Mouse (Mus musculus) adrenal gland, adult 8-10 months (tissue): Measurements from ENCODE around the gene Ccdc158. TPM values are rescaled to one million over a fixed set of nuclear protein-coding genes. Genes with fewer than 3 reads are reported as not detected.

Experiments used
- DNase-seq: peaks from one replicate; pipeline ENCODE4 v3.0.0; 2022
- total RNA-seq, 4 experiments: library from RNA; stranded (reverse); gene quantifications; 2 replicates each; pipeline ENCODE4 v1.2.4; 2022

Gene Ccdc158
- under 1 TPM; 0.26 to 0.71 (median 0.55) TPM for total RNA-seq

- DNase-seq: peak; percentile 63
These were observed at the start of gene Ccdc158 for GRCm38 (mm10) chr5:92674859-92675573. TSS of gene Ccdc158 (minus strand) at chr5:92675271.

DNA sequence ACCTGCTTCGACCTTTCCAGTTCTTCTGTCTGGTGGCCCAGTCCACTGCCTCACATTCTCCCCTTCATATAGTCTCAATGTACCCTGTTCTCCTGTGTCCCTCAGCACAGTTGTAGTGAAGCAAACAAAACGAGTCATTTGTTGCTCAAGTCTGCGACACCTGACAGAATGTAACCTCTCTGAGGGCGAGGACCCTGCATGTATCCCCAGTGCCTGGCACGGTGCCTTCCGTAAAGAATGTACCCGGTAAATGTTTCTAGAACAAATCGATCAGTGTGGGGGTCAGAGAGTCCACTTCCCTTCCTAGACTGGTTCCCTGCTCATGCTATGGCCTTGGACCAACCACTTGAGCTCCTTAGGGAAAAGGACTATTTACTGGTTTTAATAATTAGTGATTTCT is 46.5 kb upstream of the Ccdc158 start:
- no peak for DNase-seq

DNA sequence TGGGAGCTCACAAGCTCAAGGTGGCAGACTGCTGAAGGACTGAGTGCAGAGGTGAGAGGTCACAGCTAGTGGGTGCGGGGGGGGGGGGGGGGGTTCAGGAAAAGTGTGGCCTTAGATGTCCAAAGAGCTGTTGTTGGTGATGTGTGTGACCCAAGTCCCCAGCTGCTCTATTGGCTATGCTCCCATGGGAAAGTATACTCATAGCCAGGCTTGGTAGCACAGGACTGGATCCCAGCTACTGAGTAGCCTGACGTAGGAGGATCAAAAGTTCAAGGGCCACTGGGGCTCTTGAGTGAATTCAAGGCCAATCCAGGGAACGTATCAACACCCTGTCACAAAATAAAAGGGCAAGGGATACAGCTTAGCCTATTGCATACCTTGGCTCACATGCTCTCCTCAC is 43.8 kb upstream of the Ccdc158 start:
- no peak for DNase-seq

- no peak for DNase-seq
These were observed 42.7 kb upstream of the Ccdc158 start for GRCm38 (mm10) chr5:92717666-92718360.

GRCm38 (mm10) chr5:92715890-92716289 is 40.8 kb upstream of the Ccdc158 start:
- no peak for DNase-seq

DNA sequence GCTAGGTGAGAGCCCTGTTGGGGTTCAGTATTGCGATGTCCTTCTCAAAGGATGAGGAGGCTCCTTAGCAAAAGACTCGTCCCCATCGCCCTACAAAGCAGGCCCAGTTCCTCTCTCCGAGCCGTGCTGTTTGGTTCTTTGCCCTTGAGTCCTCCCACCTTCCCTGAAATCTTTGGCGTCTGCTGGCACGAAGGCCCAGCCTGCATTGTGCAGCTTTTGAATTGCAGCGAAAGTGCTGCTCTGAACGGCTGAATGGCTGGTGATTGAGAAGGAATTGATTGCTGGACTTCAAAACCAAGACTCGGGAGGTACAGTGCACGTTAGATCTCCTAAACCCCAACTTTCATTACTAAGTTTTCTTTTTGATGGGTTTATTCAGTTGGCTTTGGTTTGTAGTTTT is 40.2 kb upstream of the Ccdc158 start:
- no peak for DNase-seq

DNA sequence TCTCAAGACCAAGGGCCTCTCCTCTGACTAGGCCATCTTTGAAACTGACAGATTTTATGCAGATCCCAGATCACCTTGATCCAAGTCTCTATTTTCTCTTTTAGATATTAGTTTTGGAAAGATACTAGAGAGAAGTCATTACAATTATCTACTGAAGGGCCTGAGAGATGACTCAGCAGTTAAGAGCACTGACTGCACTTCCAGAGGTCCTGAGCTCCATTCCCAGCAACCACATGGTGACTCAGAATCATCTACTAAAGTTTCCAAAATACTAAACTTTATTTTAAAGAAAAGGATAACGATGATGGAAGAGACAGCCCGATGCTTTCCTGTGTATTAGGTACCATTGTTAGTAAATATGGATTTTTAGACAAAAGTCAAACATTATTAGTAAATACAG is 39.8 kb upstream of the Ccdc158 start:
- no peak for DNase-seq

DNA sequence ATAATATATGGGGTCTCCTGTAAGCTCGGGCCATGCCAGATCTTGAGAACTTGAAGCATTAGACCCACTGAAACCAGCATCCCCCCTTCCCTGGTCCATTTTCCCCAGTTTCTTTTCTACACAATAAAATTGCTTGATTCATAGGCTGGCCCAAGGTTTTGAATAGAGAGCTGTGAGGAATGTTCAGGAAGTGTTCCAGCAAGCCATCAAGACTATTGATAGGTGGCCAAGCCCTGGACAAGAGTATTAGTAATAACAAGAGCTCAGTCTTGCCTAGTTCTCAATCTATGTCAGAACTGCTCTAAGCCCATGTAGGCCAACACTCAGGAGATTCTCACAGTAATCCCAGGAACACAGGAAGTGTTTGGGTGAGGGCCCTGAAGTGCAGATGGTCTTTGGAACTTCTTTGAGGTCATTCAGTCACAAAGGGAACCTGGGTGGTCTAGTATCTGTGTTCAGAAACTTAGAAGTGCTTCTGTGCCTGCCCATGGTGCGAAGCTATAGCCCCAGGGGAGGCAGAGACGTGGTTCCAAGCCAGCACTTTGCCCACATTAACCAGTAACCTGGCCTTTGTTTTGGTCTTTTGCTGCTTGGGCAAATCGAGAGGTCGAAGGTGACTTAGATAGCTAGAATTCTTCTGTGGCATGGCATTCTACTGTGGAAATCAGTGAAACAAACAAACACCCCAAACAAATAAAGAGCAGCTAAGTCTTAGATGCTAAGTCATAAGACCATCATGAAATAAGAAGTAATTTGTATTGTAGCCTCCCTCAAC is 37.7 kb upstream of the Ccdc158 start:
- DNase-seq: no peak

- DNase-seq: no peak
These were observed 36.7 kb upstream of the Ccdc158 start for GRCm38 (mm10) chr5:92711666-92712290.

DNA sequence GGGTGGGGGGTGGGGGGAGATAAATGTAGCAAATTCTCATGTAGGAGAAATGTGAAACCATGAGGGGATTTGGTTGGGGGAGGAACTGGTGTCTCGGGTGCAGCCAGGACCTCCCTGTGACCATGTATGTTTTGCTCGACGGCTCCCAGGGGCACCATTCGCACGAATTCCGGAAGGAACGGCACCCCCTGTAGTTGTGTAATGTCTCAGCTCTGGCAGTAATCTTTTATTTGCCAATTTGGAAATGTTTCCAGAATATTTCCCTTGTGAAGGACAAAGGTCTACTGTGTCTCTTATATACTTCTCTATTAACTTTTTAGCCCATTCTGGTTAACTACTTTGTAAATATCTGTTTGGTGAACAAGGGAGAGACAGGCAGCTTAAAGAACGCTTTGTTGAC is 35.7 kb upstream of the Ccdc158 start:
- DNase-seq: no peak

DNA sequence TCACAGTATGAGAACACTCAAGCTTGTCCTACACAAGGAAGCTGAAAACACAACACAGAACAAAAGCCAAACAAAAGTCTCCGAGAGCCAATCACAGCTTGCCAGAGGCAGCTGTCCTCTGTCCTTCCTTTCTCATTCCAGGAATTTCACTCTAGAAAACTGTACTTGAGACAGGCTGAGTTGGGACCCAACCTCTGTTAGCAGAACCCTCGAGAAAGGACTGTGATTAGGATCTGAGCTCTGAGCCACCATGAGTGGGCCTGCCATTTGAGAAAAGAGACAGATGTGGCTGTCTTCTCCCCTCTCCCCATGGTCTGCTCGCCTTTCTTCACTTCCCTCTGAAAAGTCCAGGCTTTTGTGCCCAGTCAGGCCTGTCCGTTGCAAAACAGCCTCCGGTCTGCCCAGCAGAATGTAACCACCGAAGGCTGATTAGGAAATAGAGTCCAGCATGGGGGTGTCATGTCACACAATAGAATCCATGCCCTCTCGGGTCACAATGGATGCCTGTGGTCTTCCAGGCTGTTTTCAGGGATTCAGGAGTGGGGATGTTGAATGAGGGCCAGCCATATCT is 32.9 kb upstream of the Ccdc158 start:
- no peak for DNase-seq

DNA sequence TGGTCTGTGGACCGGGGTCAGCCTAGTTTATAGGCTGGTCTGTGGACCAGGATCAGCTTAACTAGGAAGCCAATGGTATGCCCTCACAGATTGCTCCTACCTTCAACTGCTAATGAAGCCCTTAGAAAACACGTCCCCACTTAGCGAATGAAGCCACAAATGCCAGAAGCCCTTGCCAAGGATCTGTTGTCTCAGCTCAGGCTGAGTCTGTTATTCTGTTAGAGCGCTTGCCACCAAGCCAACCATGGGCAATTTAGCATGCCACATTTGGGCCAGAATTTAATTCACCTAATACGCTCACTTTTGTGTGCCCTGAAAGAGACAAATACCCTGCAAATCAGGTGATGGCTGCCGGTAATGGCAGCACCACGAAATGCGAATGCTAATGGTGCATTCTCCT is 28.6 kb upstream of the Ccdc158 start:
- no peak for DNase-seq

DNA sequence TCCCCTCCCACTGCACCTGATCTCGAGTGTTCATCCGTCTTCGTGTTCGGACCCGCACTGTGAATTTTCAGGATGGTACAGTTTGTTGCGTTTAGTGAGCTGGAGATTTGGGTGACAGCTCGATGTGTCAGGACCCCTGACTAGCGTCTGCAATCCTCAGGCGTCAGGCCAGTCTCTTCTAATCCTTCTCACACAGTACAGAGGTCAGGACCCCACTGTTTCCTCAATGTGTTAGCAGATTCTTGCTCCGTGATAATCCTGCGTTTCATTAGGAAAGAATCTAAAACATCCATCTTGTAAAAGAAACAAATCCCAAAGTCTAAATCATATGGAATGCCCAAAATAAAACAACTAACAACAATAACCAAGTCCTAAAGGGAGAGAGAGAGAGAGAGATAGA is 26.7 kb upstream of the Ccdc158 start:
- DNase-seq: no peak

DNA sequence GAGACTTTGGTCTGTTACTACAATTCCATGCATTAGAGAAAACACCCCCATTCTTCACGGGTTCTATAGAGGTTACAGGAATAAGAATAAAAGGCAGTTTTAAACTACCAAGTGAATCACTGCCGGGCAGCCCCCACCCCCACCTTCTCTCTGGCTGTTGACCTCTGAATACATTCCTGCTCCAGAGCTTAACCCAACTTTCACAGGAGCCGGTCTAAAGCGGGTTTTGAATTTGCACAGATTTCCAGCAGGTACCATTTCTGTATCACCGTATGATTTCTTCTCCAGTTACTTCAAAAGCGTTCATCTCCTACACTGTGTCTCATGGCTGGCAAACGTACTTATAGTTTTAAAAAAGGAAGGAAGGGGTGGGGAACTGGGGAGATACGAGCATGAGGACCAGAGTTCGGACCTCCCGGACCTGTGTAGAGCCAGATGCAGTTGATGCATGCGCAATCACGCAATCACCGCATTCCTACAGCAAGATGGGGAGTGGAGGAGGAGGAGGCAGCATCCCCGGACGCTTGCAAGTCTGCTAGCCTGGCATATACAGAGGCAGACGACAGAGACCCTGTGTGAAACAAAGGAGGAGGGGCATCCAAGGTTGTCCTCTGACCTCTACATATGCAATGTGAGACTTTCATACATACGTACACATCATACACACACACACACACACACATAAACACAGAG is 23.9 kb upstream of the Ccdc158 start:
- DNase-seq: no peak

GRCm38 (mm10) chr5:92698131-92698836 is 23.2 kb upstream of the Ccdc158 start:
- DNase-seq: no peak

DNA sequence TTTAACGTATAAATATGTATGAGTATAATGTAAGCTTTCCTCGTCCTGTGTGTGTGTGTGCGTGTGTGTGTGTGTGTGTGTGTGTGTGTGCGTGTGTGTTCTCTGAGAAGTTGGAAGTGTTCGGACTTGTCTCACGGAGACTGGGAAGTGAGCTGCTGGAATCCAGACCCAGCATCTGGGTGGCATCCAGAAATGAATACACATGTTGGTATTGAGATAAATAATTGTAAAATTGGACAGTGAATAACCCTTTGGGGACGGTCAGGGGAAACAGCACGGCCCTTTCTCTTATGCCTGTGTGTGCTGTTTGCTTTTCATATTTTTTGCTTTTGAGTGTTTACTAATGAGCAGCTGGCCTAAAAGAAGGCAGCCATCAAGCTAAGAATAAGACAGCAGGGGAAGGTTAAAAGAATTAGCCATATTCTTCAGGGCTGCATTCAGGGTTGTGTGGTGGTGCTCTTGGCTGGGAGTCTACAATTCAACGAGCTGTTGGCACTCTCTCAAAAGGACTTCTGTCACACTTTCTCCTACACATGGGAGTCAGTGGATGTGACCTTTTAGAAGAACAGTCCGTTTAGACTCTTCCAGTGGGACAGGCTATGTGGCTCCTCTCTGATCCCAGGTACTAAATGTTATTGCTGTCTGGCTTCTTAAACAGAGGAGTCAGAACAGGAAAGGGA is 19.4 kb upstream of the Ccdc158 start:
- DNase-seq: no peak

GRCm38 (mm10) chr5:92693744-92694143 is 18.7 kb upstream of the Ccdc158 start:
- no peak for DNase-seq

DNA sequence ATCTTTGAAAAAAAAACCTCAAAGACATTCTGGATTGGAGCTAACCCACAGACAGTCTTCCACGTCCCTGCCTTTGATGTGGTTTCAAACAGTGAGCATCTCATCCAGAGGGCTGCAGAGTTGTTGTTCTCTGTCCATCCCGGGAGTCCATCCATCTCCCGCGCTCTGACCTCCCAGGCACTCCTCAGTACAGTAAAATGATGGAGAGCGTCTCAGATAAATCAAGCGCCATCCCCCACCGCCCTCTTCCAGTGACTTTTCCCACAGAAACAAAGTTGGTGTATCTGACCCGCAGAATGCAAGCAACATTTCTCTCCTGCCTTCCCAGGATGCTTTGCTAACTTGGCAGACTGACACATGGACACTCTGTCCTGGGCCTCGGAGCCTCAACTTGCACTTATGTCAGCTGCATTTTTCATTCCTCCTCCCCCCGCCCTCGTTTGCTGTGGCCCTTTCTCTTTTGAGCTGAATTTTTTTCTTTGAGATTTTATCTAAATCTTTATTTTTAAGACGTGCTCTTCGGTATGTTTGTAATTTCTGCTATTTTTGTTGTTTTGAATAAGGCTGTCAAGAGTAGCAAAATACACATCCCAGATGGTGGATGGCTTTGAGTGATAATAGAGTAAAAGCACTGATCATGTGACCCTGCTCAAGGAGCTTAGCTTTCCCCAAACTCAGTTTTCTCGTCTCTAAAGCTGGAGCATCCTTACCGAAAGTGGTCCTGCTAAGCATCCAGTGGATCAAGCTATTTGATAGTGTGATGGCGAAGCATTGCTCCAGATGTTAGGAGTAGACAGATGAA is 17.3 kb upstream of the Ccdc158 start:
- no peak for DNase-seq

- no peak for DNase-seq
These were observed 13.5 kb upstream of the Ccdc158 start for GRCm38 (mm10) chr5:92688569-92688968.

DNA sequence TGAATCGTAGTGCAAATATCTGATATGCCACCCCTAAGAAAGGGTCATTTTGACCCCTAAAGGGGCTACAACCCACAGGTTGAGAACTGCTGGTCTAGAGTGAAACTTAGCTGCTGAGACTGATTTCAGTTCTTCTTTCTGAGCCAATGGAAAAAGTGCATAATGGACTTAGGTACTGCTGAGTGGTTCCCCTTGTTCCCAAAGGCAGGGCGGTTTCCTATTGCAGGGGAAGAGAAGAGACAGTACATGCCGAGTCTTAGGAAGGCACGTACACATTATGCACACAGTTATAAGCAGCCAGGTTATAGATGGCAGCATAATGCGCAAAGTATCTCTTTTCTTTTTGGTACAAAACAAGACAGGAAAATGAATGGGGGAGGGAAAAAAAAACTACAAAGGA is 13.1 kb upstream of the Ccdc158 start:
- no peak for DNase-seq
